Mouse (Mus musculus): Measurements from ENCODE around the gene Slc35g3. TPM values are rescaled to one million over a fixed set of nuclear protein-coding genes. Genes with fewer than 3 reads are reported as not detected.
"Not testable (repeated sequence)": the region's sequence is repeated elsewhere in the genome, so short reads cannot be mapped to it uniquely, and the experiment has no call there.

Slc35g3 gene
- total RNA-seq, 1 experiment from 2014 or later: not detected

DNA sequence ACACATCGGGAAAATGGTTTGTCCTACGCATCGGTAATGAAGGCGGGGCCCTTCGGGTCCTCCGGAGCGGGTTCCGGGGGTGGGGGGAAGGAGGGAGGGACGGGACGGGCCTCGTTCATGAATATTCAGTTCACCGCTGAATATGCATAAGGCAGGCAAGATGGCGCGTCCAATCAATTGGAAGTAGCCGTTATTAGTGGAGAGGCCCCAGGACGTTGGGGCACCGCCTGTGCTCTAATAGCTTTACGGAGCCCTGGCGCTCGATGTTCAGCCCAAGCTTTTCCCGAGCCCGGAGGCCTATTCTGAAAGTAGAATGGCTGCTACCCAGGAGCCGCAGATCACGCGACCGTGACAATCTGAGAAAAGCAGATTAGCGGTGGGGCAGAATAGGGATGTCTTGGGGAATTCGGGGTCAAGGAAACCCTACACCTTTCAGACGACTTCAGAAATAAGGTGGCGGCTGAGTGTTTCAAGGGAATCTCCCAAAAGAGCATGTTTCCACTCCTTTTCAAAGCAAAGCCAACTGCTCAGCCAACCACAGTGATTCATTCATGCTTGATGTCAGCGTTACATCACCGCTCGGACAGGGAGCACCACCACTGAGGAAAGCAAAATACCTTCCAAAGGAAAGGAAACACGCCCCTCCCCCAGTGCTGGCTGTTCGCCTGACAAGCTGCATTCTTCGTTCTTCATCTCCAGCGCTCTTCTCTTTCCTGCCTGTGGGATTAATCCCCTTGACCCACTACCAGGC is 2.6 kb downstream of the Slc35g3 start:
- peak; percentile 68 for ATAC-seq (ENCODE audit: extremely low read depth, insufficient number of reproducible peaks, low FRiP score, poor library complexity, severe bottlenecking)

- peak; percentile 79 for ATAC-seq (ENCODE audit: extremely low read depth, insufficient number of reproducible peaks, low FRiP score, poor library complexity, severe bottlenecking)
These were observed 3.2 kb downstream of the Slc35g3 start, which contains the start of gene Polr2a for GRCm38 (mm10) chr11:69758478-69758970. Gene Polr2a (minus strand): TSS chr11:69758637.

GRCm38 (mm10) chr11:69758090-69758456 is 3.7 kb downstream of the Slc35g3 start:
- ATAC-seq (ENCODE audit: extremely low read depth, insufficient number of reproducible peaks, low FRiP score, poor library complexity, severe bottlenecking): peak; percentile 22

DNA sequence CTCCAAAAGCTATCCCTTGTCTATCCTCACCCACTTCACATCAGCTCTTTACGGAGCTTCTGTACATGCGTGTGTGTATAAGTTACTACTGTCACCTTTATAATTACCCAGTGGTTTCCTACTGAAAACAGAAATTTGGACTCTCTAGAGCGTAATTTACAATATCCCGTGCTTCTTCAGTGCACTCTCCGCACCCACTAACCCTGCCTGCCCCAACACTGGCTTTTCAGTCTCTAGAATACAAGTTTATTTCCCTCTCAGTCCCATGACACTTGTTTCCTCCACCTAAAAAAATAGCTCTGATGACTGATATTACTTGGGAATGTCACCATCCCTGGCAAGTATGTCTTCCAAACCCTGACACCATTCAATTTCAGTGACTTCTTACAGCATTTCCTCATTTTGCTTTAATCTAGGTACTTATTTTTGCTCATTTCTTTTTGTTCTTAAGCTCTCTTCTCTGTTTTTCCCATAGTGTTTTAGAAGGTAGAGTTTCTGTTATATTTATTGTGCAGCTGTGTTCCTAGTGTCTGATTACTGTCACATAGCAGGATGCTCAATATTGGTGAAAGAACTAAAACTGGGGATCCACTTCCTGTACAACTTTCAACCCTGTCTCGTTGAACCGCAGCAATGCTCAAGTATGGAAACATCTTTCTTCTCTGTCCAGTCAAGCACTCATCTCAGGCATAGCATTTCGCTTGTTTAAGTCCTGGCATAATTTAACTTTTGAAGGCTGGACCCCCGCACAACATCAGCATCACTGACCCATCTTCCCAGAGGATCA is 4.3 kb downstream of the Slc35g3 start:
- ATAC-seq (ENCODE audit: extremely low read depth, insufficient number of reproducible peaks, low FRiP score, poor library complexity, severe bottlenecking): no peak

GRCm38 (mm10) chr11:69754701-69755100 is 7.1 kb downstream of the Slc35g3 start:
- ATAC-seq (ENCODE audit: extremely low read depth, insufficient number of reproducible peaks, low FRiP score, poor library complexity, severe bottlenecking): no peak

DNA sequence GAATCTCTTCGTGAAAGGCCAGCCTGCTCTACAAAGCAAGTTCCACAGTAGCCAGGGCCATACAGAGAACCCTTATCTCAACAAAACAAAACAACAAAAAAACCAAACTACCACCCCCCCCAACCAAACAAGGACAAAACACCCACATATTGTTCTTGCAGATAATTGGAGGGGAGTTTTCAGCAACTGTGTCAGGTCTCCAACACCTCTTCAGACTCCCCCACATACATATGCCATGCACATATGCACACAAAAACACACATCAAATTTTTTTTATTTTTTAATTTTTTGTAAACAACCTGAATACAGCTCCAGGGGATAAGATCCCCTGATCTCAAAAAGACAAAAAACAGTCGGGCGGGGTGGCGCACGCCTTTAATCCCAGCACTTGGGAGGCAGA is 7.5 kb downstream of the Slc35g3 start:
- ATAC-seq (ENCODE audit: extremely low read depth, insufficient number of reproducible peaks, low FRiP score, poor library complexity, severe bottlenecking): no peak

DNA sequence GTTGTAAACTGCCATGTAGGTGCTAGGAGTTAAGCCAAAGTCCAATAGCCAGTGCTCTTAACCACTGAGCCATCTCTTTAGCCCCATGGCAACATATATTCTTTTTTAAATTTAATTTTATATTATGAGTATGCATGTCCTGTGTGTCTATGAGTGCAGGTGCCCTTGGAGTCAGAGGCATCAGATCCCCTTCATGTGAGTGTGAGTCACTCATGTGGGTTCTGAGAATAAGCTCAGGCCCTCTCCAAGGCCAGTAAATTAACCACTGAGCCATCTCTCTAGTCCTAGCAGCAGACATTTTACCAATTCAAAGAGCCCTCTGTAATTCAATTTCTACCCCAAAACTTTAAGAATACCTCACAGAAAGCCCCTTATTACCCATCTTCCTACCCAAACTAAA is 9.1 kb downstream of the Slc35g3 start:
- ATAC-seq (ENCODE audit: extremely low read depth, insufficient number of reproducible peaks, low FRiP score, poor library complexity, severe bottlenecking): no peak

GRCm38 (mm10) chr11:69751635-69752034 is 10.1 kb downstream of the Slc35g3 start:
- no peak for ATAC-seq (ENCODE audit: extremely low read depth, insufficient number of reproducible peaks, low FRiP score, poor library complexity, severe bottlenecking)

DNA sequence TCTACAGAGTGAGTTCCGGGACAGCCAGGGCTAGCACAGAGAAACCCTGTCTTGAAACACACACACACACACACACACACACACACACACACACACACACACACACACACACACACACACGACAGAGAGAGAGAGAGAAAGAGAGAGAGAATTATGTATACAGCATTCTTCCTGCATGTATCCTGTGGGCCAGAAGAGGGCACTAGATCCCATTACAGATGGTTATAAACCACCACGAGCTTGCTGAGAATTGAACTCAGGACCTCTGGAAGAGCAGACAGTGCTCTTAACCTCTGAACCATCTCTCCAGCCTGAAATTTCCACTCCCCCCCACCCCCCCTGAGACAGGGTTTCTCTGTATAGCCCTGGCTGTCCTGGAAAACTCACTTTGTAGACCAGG is 30.4 kb downstream of the Slc35g3 start:
- not testable (repeated sequence) for ATAC-seq (ENCODE audit: extremely low read depth, insufficient number of reproducible peaks, low FRiP score, poor library complexity, severe bottlenecking)

DNA sequence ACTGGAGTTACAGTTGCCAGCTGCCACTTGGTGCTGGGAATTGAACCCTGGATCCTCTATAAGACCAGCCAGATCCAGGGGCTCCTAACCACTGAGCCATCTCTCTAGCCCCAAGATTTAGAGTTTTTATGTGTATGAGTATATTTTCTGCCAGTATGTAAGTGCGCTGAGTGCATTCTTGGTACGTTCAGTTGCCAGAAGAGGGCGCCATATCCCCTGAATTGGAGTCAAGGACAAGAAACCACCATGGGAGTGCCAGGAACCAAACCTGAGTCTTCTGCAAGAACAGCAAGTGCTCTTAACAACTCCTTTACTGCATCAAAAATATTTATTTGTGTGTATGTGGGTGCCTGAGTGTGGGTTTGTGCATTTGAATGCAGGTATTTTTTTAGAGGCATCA is 32.7 kb downstream of the Slc35g3 start:
- ATAC-seq (ENCODE audit: extremely low read depth, insufficient number of reproducible peaks, low FRiP score, poor library complexity, severe bottlenecking): peak; percentile 41; the same call in 1 of the 2 replicates

GRCm38 (mm10) chr11:69725951-69726350 is 35.8 kb downstream of the Slc35g3 start:
- no peak for ATAC-seq (ENCODE audit: extremely low read depth, insufficient number of reproducible peaks, low FRiP score, poor library complexity, severe bottlenecking)

DNA sequence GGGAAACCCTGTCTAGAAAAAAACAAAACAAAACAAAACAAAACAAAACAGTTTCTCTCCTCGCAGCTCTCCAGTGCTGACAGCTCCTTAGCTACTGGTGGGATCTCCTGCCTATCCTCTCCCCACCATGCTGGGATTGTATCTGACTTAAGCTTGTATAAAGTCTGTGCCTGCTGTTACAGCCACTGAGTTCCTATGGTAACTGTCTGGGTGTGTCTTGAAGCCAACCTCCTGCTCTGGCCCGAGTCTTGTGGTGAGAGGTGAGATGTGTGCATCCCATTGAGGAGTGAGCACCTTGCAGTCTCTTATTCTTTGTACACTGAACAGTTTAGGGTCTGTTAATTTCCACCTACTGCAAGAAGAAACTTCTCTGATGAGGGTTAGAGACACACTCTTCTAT is 38.7 kb downstream of the Slc35g3 start:
- no peak for ATAC-seq (ENCODE audit: extremely low read depth, insufficient number of reproducible peaks, low FRiP score, poor library complexity, severe bottlenecking)

GRCm38 (mm10) chr11:69720852-69721251 is 40.9 kb downstream of the Slc35g3 start:
- ATAC-seq (ENCODE audit: extremely low read depth, insufficient number of reproducible peaks, low FRiP score, poor library complexity, severe bottlenecking): no peak

DNA sequence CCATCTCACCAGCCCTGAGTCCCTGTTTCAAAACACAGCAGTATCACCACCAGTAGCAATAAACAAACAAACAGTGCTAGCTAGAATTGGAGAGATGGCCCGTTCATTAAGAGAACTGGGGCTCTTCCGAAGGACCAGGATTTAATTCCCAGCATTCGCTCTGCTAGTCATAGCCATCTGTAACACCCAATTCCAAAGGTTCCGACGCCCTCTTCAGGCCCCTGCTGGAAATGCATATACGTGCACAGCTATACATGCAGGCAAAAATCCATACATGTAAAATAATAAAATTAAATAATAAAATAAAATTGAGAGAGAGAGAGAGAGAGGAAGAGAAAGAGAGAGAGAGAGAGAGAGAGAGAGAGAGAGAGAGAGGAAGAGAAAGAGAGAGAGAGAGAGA is 42.3 kb downstream of the Slc35g3 start:
- no peak for ATAC-seq (ENCODE audit: extremely low read depth, insufficient number of reproducible peaks, low FRiP score, poor library complexity, severe bottlenecking)

DNA sequence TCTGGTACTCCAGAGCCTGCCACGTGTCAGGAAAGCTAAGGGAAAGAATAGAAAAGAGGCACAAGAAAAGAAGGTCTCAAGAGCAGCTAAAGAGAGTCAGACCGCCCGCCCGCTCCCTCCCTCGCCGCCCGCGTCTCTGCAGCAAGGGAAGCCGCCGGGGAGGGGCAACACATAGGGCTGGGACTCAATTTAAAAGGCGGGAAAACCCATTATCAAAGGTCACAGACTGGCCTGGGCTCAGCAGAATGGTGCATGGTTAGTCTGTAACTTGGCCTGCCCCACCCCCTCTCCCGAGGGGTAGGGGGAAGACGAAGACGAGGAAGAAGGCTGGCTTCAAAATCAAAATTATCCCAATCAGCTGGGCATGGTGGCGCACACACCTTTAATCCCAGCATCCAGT is 43.1 kb downstream of the Slc35g3 start:
- no peak for ATAC-seq (ENCODE audit: extremely low read depth, insufficient number of reproducible peaks, low FRiP score, poor library complexity, severe bottlenecking)

DNA sequence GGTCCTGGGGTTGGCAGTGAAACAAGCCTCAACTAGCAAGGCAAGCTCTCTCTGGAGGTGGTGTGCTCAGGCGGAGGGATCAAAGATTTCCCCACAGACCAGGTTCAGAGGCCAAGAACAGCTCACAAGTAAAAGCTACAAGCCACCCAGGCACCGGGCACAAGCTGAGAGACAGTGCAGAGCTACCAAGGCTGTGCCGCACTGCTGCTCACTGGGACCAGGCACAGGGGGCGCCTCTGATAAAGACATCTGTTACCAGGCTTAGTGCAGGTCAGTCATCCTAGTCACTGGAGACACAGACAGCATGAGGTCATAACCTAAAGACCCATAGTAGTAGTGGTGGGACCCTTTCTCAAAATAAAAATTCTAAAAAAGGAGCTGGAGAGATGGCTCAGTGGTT is 44.8 kb downstream of the Slc35g3 start:
- ATAC-seq (ENCODE audit: extremely low read depth, insufficient number of reproducible peaks, low FRiP score, poor library complexity, severe bottlenecking): no peak

GRCm38 (mm10) chr11:69715929-69716328 is 45.8 kb downstream of the Slc35g3 start:
- ATAC-seq (ENCODE audit: extremely low read depth, insufficient number of reproducible peaks, low FRiP score, poor library complexity, severe bottlenecking): no peak

- ATAC-seq (ENCODE audit: extremely low read depth, insufficient number of reproducible peaks, low FRiP score, poor library complexity, severe bottlenecking): no peak
These were observed 46.3 kb downstream of the Slc35g3 start for GRCm38 (mm10) chr11:69715482-69715881.

GRCm38 (mm10) chr11:69714636-69715329 is 47.0 kb downstream of the Slc35g3 start:
- ATAC-seq (ENCODE audit: extremely low read depth, insufficient number of reproducible peaks, low FRiP score, poor library complexity, severe bottlenecking): no peak
